Mouse (Mus musculus): ENCODE data around the gene Atf7.

DNA sequence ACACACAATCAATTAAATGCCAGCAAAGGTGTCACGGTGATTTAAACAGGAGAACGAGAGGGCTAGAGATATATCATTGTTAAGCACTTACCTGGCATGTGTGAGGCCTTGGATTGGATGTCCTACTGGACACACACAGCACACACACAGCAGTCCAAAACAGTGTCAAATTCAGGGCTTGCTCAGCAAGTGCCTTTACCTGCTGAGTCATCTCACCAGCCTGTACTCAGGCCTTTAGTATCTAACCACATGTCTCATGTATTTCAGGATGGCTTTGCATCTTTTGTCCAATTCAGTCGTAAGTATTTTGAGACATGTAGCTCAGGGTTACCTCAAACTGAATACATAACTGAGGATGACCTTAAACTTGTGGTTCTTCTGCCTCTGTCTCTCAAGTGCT lies 25.8 kb upstream of the Atf7 start:
- no peak for TF ChIP-seq CTCF (IDR thresholded peaks at IDR 0.05; ENCODE audit: extremely low read depth, insufficient read depth, insufficient read length, insufficient replicate concordance)
- no peak for TF ChIP-seq POLR2A (IDR thresholded peaks at IDR 0.05; ENCODE audit: low read depth, low read length)
